29 mouse cellular contexts compared by ENCODE assay signal in genomic region chr4:129135637-129136036, GRCm38 (mm10). TPM values are rescaled to one million over a fixed set of nuclear protein-coding genes. Genes with fewer than 3 reads are reported as not detected.
DNase-seq lines count a peak whose midpoint lies in the region; ATAC-seq and TF ChIP-seq lines count a peak whose summit lies in the region.
"Had no signal": no experiment of that assay in that cellular context is flagged by ENCODE, and none has a peak within 500 bp of the region (broad histone marks: within the 10 kb centered on the region; RNA-seq: fewer than 3 reads in every experiment).

No protein-coding gene starts in this region.

- no peak for ATAC-seq in forebrain, embryonic 13.5 days
- no peak for ATAC-seq in forebrain, postnatal 0 days
- ATAC-seq in liver, embryonic 12.5 days, result no peak
- no peak for ATAC-seq in limb, embryonic 14.5 days (ENCODE audit: low FRiP score, low read depth)
- no peak for ATAC-seq in neural tube, embryonic 13.5 days (ENCODE audit: low read depth)
- ATAC-seq: inflammation-experienced regulatory T-cells, adult 6 months; liver, postnatal 0 days had no signal

- no peak for TF ChIP-seq CTCF in forebrain, postnatal 0 days (IDR thresholded peaks at IDR 0.05; ENCODE audit: low read depth)

- H3K4me1 ChIP-seq in forebrain, embryonic 13.5 days, result peaks cover 26% of the 10 kb centered on the region
- H3K4me1 ChIP-seq in forebrain, postnatal 0 days (ENCODE audit: insufficient read depth), result peaks cover 5% of the 10 kb centered on the region; the same call in 1 of the 2 replicates
- peaks cover 54% of the 10 kb centered on the region for H3K4me1 ChIP-seq in liver, embryonic 12.5 days
- peaks cover 8% of the 10 kb centered on the region; the same call in 1 of the 2 replicates for H3K4me1 ChIP-seq in limb, embryonic 14.5 days (ENCODE audit: control insufficient read depth, insufficient read depth, low read length)
- peaks cover 47% of the 10 kb centered on the region for H3K4me1 ChIP-seq in neural tube, embryonic 13.5 days (replicated peaks)

- H3K36me3 ChIP-seq in forebrain, embryonic 13.5 days (ENCODE audit: poor library complexity, severe bottlenecking), result no peaks in the 10 kb centered on the region
- H3K36me3 ChIP-seq in forebrain, postnatal 0 days (ENCODE audit: insufficient read depth), result no peaks in the 10 kb centered on the region
- no peaks in the 10 kb centered on the region for H3K36me3 ChIP-seq in liver, embryonic 12.5 days
- H3K36me3 ChIP-seq in limb, embryonic 14.5 days (ENCODE audit: control insufficient read depth, insufficient read depth, low read length), result 0 out of 2 replicates have a peak, but pooled peaks cover 5% of the 10 kb centered on the region
- peaks cover 14% of the 10 kb centered on the region; the same call in 1 of the 2 replicates for H3K36me3 ChIP-seq in neural tube, embryonic 13.5 days
- H3K36me3 ChIP-seq: midbrain, embryonic 12.5 days; stomach, embryonic 15.5 days had no signal

- peak overlapping the region; percentile 94; the same call in 1 of the 2 replicates for H3K4me2 ChIP-seq in forebrain, embryonic 13.5 days
- no peak overlapping the region for H3K4me2 ChIP-seq in forebrain, postnatal 0 days (ENCODE audit: low read depth)
- no peak overlapping the region for H3K4me2 ChIP-seq in liver, embryonic 12.5 days
- H3K4me2 ChIP-seq in limb, embryonic 14.5 days (replicated peaks; ENCODE audit: low read depth, low read length, severe bottlenecking), result no peak overlapping the region
- H3K4me2 ChIP-seq in neural tube, embryonic 13.5 days, result peak overlapping the region; percentile 83

- H3K27me3 ChIP-seq in forebrain, embryonic 13.5 days, result peaks cover 51% of the 10 kb centered on the region
- H3K27me3 ChIP-seq in forebrain, postnatal 0 days (ENCODE audit: insufficient read depth, low read length), result 0 out of 2 replicates have a peak, but pooled peaks cover 3% of the 10 kb centered on the region
- H3K27me3 ChIP-seq in liver, embryonic 12.5 days (replicated peaks), result peaks cover 87% of the 10 kb centered on the region
- peaks cover 18% of the 10 kb centered on the region; the same call in 1 of the 2 replicates for H3K27me3 ChIP-seq in limb, embryonic 14.5 days (ENCODE audit: control insufficient read depth, insufficient read depth, low read length)
- H3K27me3 ChIP-seq in neural tube, embryonic 13.5 days, result peaks cover 5% of the 10 kb centered on the region; the same call in 1 of the 2 replicates

- TF ChIP-seq POLR2A in limb, embryonic 14.5 days (IDR thresholded peaks at IDR 0.05; ENCODE audit: borderline replicate concordance, extremely low read depth, insufficient read depth, insufficient read length), result no peak

- no peak for DNase-seq in forebrain, postnatal 0 days
- DNase-seq in liver, result no peak
- DNase-seq in limb, embryonic 14.5 days (ENCODE audit: low spot score), result no peak
- DNase-seq in spleen, postnatal 36 days (ENCODE audit: low spot score in 2 of 2), result no peak
- no peak for DNase-seq in lung, postnatal 10 days
- DNase-seq: adrenal gland, adult 2 months; gastrocnemius, postnatal 36 days; heart, adult 2 months; heart, postnatal 36 days; kidney, adult 2 months; liver, postnatal 0 days; thymus, postnatal 25 days had no signal

- no peaks in the 10 kb centered on the region for H3K9me3 ChIP-seq in forebrain, embryonic 13.5 days (replicated peaks)
- no peaks in the 10 kb centered on the region for H3K9me3 ChIP-seq in forebrain, postnatal 0 days (ENCODE audit: low read length)
- H3K9me3 ChIP-seq in liver, embryonic 12.5 days (replicated peaks), result no peaks in the 10 kb centered on the region
- no peaks in the 10 kb centered on the region for H3K9me3 ChIP-seq in limb, embryonic 14.5 days (ENCODE audit: control insufficient read depth, low read length)
- H3K9me3 ChIP-seq in neural tube, embryonic 13.5 days, result no peaks in the 10 kb centered on the region
- H3K9me3 ChIP-seq: midbrain, embryonic 12.5 days; stomach, embryonic 15.5 days had no signal

- no peak overlapping the region for H3K9ac ChIP-seq in forebrain, embryonic 13.5 days
- no peak overlapping the region for H3K9ac ChIP-seq in forebrain, postnatal 0 days
- H3K9ac ChIP-seq in liver, embryonic 12.5 days, result no peak overlapping the region
- no peak overlapping the region for H3K9ac ChIP-seq in limb, embryonic 14.5 days (ENCODE audit: low read depth, low read length, severe bottlenecking)
- H3K9ac ChIP-seq in neural tube, embryonic 13.5 days, result 0 out of 2 replicates have a peak overlapping the region, but pooled peaks have one; percentile 36
- H3K9ac ChIP-seq: stomach, embryonic 15.5 days had no signal

- H3K4me3 ChIP-seq in forebrain, embryonic 13.5 days, result no peak overlapping the region
- no peak overlapping the region for H3K4me3 ChIP-seq in forebrain, postnatal 0 days (ENCODE audit: low read depth, low read length)
- H3K4me3 ChIP-seq in liver, embryonic 12.5 days, result 0 out of 2 replicates have a peak overlapping the region, but pooled peaks have one; percentile 59
- peak overlapping the region; percentile 5; the same call in 1 of the 2 replicates for H3K4me3 ChIP-seq in limb, embryonic 14.5 days (replicated peaks; ENCODE audit: low read length)
- 0 out of 2 replicates have a peak overlapping the region, but pooled peaks have one; percentile 61 for H3K4me3 ChIP-seq in neural tube, embryonic 13.5 days
- H3K4me3 ChIP-seq: erythroblast, embryonic 14.5 days; heart, adult 2 months had no signal

- 65% methylated on average over 2 of the region's 2 CpGs for WGBS in forebrain, embryonic 13.5 days
- WGBS in forebrain, postnatal 0 days, result 75% methylated on average over 2 of the region's 2 CpGs
- 40% methylated on average over 2 of the region's 2 CpGs for WGBS in liver, embryonic 12.5 days (ENCODE audit: insufficient replicate concordance)
- 44% methylated on average over 2 of the region's 2 CpGs for WGBS in limb, embryonic 14.5 days
- WGBS in neural tube, embryonic 13.5 days, result 43% methylated on average over 2 of the region's 2 CpGs

- no peak overlapping the region for H3K27ac ChIP-seq in forebrain, embryonic 13.5 days
- H3K27ac ChIP-seq in forebrain, postnatal 0 days (ENCODE audit: low read depth, low read length), result no peak overlapping the region
- H3K27ac ChIP-seq in liver, embryonic 12.5 days, result no peak overlapping the region
- no peak overlapping the region for H3K27ac ChIP-seq in limb, embryonic 14.5 days (replicated peaks; ENCODE audit: low read depth, low read length)
- H3K27ac ChIP-seq in neural tube, embryonic 13.5 days (replicated peaks), result peak overlapping the region; percentile 59; the same call in 1 of the 2 replicates
- H3K27ac ChIP-seq: hindbrain, embryonic 14.5 days; kidney, postnatal 0 days; midbrain, embryonic 12.5 days; stomach, embryonic 15.5 days had no signal

RNA-seq across cellular contexts. Expression of gene Fndc5, which starts 1.2 kb away (rescaled TPM):
- polyA plus RNA-seq in forebrain, embryonic 13.5 days (2015; fragmentation: Nextera tagmentation; extraction: Ambion mirVana), result 0.93 and 1.1 TPM in 2 replicates
- 10.3 and 11.6 TPM in 2 replicates for total RNA-seq in forebrain, postnatal 0 days (2014; rRNA removed)
- 5.8 and 8.3 TPM in 2 replicates for polyA plus RNA-seq in forebrain, postnatal 0 days (2015; fragmentation: Nextera tagmentation; extraction: Ambion mirVana)
- 1.3 and 1.8 TPM in 2 replicates for polyA plus RNA-seq in liver, embryonic 12.5 days (2016; fragmentation: Nextera tagmentation; extraction: Ambion mirVana)
- 32.8 and 32.9 TPM in 2 replicates for polyA plus RNA-seq in limb, embryonic 14.5 days (2012; rRNA removed)
- 25.2 and 31.0 TPM in 2 replicates for polyA plus RNA-seq in limb, embryonic 14.5 days (2014; fragmentation: Nextera tagmentation; extraction: Ambion mirVana)
- 24.4 and 24.5 TPM in 2 replicates for polyA plus RNA-seq in neural tube, embryonic 13.5 days (2015; fragmentation: Nextera tagmentation; extraction: Ambion mirVana)
- total RNA-seq: common myeloid progenitor, adult 5-6 weeks; megakaryocyte progenitor cell, adult 5-6 weeks had no signal

RNA-seq across cellular contexts. Expression of gene Hpca, which starts 13.8 kb away (rescaled TPM):
- 19.6 and 20.4 TPM in 2 replicates for polyA plus RNA-seq in forebrain, embryonic 13.5 days (2015; fragmentation: Nextera tagmentation; extraction: Ambion mirVana)
- 129 and 214 TPM in 2 replicates for total RNA-seq in forebrain, postnatal 0 days (2014; rRNA removed)
- 110 and 128 TPM in 2 replicates for polyA plus RNA-seq in forebrain, postnatal 0 days (2015; fragmentation: Nextera tagmentation; extraction: Ambion mirVana)
- polyA plus RNA-seq in liver, embryonic 12.5 days (2016; fragmentation: Nextera tagmentation; extraction: Ambion mirVana), result 1.9 and 2.3 TPM in 2 replicates
- polyA plus RNA-seq in limb, embryonic 14.5 days (2012; rRNA removed), result 2.1 and 2.4 TPM in 2 replicates
- 0.39 and 0.94 TPM in 2 replicates for polyA plus RNA-seq in limb, embryonic 14.5 days (2014; fragmentation: Nextera tagmentation; extraction: Ambion mirVana)
- polyA plus RNA-seq in neural tube, embryonic 13.5 days (2015; fragmentation: Nextera tagmentation; extraction: Ambion mirVana), result 50.3 and 55.8 TPM in 2 replicates
- total RNA-seq: gastrocnemius, postnatal 36 days; heart, postnatal 36 days; megakaryocyte progenitor cell, adult 5-6 weeks had no signal
- polyA plus RNA-seq: C2C12; erythroblast, embryonic 14.5 days; inflammation-experienced regulatory T-cells, adult 6 months had no signal

RNA-seq across cellular contexts. Expression of gene Tmem54, which starts 30.3 kb away (rescaled TPM):
- not detected in 2 replicates for polyA plus RNA-seq in forebrain, embryonic 13.5 days (2015; fragmentation: Nextera tagmentation; extraction: Ambion mirVana)
- total RNA-seq in forebrain, postnatal 0 days (2014; rRNA removed), result not detected in 2 replicates
- polyA plus RNA-seq in forebrain, postnatal 0 days (2015; fragmentation: Nextera tagmentation; extraction: Ambion mirVana), result not detected in 2 replicates
- 1.9 and 2.0 TPM in 2 replicates for polyA plus RNA-seq in liver, embryonic 12.5 days (2016; fragmentation: Nextera tagmentation; extraction: Ambion mirVana)
- 8.8 and 9.9 TPM in 2 replicates for polyA plus RNA-seq in limb, embryonic 14.5 days (2012; rRNA removed)
- polyA plus RNA-seq in limb, embryonic 14.5 days (2014; fragmentation: Nextera tagmentation; extraction: Ambion mirVana), result 11.1 and 13.3 TPM in 2 replicates
- polyA plus RNA-seq in neural tube, embryonic 13.5 days (2015; fragmentation: Nextera tagmentation; extraction: Ambion mirVana), result 0.39 TPM in 1 of 2 replicates, not detected in the other
- total RNA-seq: adrenal gland, adult 2 months; common myeloid progenitor, adult 5-6 weeks; gastrocnemius, postnatal 36 days; heart, adult 2 months; heart, postnatal 36 days; layer of hippocampus, postnatal 10 days; left cerebral cortex, postnatal 10 days; liver, adult 2 months; MEL had no signal
- polyA plus RNA-seq: adrenal gland, adult 2 months; erythroblast, embryonic 14.5 days; heart, embryonic 14.5 days; hindbrain, embryonic 14.5 days; inflammation-experienced regulatory T-cells, adult 6 months had no signal

RNA-seq across cellular contexts. Expression of gene S100pbp, which starts 53.9 kb away (rescaled TPM):
- 15.6 and 19.1 TPM in 2 replicates for polyA plus RNA-seq in forebrain, embryonic 13.5 days (2015; fragmentation: Nextera tagmentation; extraction: Ambion mirVana)
- 41.4 and 52.2 TPM in 2 replicates for total RNA-seq in forebrain, postnatal 0 days (2014; rRNA removed)
- 11.0 and 15.6 TPM in 2 replicates for polyA plus RNA-seq in forebrain, postnatal 0 days (2015; fragmentation: Nextera tagmentation; extraction: Ambion mirVana)
- polyA plus RNA-seq in liver, embryonic 12.5 days (2016; fragmentation: Nextera tagmentation; extraction: Ambion mirVana), result 10.9 and 12.1 TPM in 2 replicates
- 59.9 and 67.7 TPM in 2 replicates for polyA plus RNA-seq in limb, embryonic 14.5 days (2012; rRNA removed)
- 14.9 and 19.9 TPM in 2 replicates for polyA plus RNA-seq in limb, embryonic 14.5 days (2014; fragmentation: Nextera tagmentation; extraction: Ambion mirVana)
- polyA plus RNA-seq in neural tube, embryonic 13.5 days (2015; fragmentation: Nextera tagmentation; extraction: Ambion mirVana), result 15.8 and 19.9 TPM in 2 replicates

RNA-seq across cellular contexts. Expression of gene Yars, which starts 53.9 kb away (rescaled TPM):
- 100 and 106 TPM in 2 replicates for polyA plus RNA-seq in forebrain, embryonic 13.5 days (2015; fragmentation: Nextera tagmentation; extraction: Ambion mirVana)
- 97.7 and 119 TPM in 2 replicates for total RNA-seq in forebrain, postnatal 0 days (2014; rRNA removed)
- 108 and 120 TPM in 2 replicates for polyA plus RNA-seq in forebrain, postnatal 0 days (2015; fragmentation: Nextera tagmentation; extraction: Ambion mirVana)
- polyA plus RNA-seq in liver, embryonic 12.5 days (2016; fragmentation: Nextera tagmentation; extraction: Ambion mirVana), result 92.4 and 92.9 TPM in 2 replicates
- 37.7 and 50.3 TPM in 2 replicates for polyA plus RNA-seq in limb, embryonic 14.5 days (2012; rRNA removed)
- polyA plus RNA-seq in limb, embryonic 14.5 days (2014; fragmentation: Nextera tagmentation; extraction: Ambion mirVana), result 78.7 and 79.5 TPM in 2 replicates
- 106 and 108 TPM in 2 replicates for polyA plus RNA-seq in neural tube, embryonic 13.5 days (2015; fragmentation: Nextera tagmentation; extraction: Ambion mirVana)

Comparison
In these comparisons a context has a peak if more than half of its experiments do, and no peak if none do; other contexts are left out.
1. H3K4me2 ChIP-seq: peak in forebrain, embryonic 13.5 days (single experiment) and neural tube, embryonic 13.5 days (single experiment); none in forebrain, postnatal 0 days (single experiment), liver, embryonic 12.5 days (single experiment) and limb, embryonic 14.5 days (single experiment).
2. H3K4me3 ChIP-seq: peak in liver, embryonic 12.5 days (single experiment), limb, embryonic 14.5 days (single experiment) and neural tube, embryonic 13.5 days (single experiment); none in forebrain, embryonic 13.5 days (single experiment) and forebrain, postnatal 0 days (single experiment).